Mouse (Mus musculus): ENCODE data around the gene Endog.
"Not testable (repeated sequence)": the region's sequence is repeated elsewhere in the genome, so short reads cannot be mapped to it uniquely, and the experiment has no call there.

Gene Endog

GRCm38 (mm10) chr2:30166677-30167076, 4.6 kb upstream of the Endog start:
- DNase-seq (ENCODE audit: low spot score in 2 of 2) = no peak

GRCm38 (mm10) chr2:30171997-30172382, 697 bp downstream of the Endog start:
- DNase-seq (ENCODE audit: low spot score in 2 of 2) = no peak

DNA sequence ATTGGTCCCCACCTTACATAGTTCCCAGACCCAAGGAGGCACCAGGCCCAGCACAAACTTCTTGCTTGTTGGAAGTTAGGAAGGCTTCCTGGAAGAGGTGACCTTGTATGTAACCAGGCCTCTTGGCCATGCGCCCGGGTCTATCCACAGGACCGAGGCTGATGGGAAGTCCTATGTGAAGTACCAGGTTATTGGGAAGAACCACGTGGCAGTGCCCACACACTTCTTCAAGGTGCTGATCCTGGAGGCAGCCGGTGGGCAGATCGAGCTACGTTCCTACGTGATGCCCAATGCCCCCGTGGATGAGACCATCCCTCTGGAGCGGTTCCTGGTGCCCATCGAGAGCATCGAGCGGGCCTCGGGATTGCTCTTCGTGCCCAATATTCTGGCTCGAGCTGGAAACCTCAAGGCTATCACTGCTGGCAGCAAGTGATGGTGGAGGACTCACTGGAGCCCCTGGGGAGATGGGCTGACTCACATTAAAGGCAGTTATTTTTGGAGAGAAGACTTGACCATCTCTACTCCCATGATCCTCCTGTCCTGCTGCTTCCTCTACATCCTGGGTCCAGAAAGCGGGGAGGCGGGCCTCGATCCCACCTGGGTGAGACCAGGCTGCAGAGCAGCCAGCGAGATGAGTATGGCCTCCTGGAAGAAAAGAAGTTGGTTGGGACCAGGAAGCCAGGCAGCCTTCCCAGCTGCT, 2.4 kb downstream of the Endog start:
- DNase-seq (ENCODE audit: low spot score in 2 of 2) = no peak

DNA sequence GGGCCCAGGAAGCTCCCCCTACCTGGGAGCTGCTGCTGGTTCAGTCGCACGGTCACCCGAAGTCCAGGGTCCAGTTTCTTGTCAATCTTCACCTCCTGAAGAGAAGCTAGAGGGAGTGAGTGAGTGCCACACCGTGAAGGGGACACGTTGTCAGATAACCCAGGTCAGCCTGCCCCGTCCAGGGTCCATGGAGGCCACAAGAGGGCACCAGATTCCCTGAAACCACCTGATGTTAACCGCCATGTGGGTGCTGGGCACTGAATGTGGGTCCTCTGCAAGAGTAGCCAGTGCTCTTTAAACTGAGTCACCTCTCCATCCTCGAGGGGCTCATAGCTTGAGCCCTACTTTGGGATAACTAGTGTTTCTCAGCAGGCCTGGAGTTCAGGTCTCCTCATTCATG, 4.6 kb downstream of the Endog start:
- DNase-seq (ENCODE audit: low spot score in 2 of 2) = no peak

GRCm38 (mm10) chr2:30176561-30176960, 5.3 kb downstream of the Endog start:
- no peak for DNase-seq (ENCODE audit: low spot score in 2 of 2)

- DNase-seq (ENCODE audit: low spot score in 2 of 2) = peak; percentile 88
These were observed 6.7 kb downstream of the Endog start, which contains the start of gene Spout1 for GRCm38 (mm10) chr2:30177700-30178675. TSS of gene Spout1 (minus strand) at chr2:30178459.

DNA sequence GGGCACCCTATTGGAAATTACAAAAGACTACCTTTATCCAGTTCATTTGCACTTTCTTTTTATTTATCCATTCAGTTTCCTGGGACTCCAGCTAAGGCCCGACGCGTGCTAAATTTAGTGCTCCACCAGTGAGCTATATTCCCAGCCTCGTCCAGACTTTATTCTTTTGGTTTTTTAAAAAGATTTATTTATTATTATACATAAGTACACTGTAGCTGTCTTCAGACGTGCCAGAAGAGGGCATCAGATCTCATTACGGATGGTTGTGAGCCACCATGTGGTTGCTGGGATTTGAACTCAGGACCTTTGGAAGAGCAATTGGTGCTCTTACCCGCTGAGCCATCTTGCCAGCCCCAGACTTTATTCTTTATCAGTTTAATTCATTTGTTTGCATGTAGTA, 7.4 kb downstream of the Endog start:
- DNase-seq (ENCODE audit: low spot score in 2 of 2) = not testable (repeated sequence)

DNA sequence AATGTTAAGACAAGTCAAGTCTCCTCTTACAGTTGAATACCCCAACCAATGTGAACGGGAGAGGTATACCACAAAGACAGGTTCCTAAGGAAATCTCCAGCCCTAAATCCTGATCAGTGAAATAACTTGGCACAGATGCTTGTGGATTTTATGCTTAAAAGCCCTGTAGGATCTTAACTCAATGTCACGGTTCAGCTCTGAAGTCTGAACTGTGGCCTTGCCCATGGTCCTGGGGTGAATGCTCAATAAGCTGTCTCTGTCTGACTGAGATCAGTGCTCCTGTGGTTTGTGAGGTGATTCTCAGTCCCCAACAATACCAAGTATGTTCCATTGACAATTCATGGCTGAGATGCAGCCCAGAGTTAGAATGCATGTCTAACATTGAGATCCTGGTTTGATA, 11.1 kb downstream of the Endog start:
- DNase-seq (ENCODE audit: low spot score in 2 of 2) = no peak

DNA sequence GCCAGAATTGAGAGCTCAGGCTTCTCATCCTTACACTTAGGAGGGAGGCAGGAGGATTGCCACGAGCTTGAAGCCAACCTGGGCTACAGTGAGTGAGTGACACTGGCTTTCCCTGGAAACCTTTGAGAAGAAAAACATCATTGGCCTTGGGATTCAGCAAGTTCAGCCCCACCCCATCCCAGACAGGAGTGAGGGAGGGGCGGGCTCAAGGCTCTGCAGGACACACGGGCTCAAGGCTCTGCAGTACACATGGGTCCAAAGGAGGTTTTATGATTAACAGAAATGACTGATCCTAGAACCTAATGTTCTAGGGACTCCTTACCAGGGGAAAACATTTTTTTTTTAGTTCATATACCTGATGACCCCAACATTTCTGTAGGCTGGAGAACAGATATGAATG, 12.4 kb downstream of the Endog start:
- no peak for DNase-seq (ENCODE audit: low spot score in 2 of 2)

DNA sequence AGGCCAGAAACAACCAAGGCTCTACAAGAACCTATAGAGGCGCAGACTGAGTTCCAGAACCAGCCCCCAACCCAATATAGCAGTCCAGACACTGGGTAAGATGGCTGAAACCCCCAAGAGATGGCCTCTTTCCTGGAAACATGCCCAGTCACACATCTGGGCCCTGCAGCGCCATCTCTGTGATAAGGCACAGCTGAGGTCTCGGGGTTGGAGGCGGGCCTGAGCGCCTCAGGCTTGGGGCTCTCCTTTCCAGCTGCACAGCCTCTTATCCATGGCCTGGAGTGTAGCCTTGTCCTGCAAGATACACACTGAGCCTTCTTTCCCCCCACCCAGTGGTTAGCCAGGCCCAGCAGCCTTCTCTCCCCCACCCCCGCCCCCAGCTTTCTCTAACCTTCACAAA, 14.0 kb downstream of the Endog start:
- no peak for DNase-seq (ENCODE audit: low spot score in 2 of 2)

- no peak for DNase-seq (ENCODE audit: low spot score in 2 of 2)
These were observed 14.4 kb downstream of the Endog start for GRCm38 (mm10) chr2:30185681-30186080.

GRCm38 (mm10) chr2:30191790-30192580, 20.7 kb downstream of the Endog start:
- DNase-seq (ENCODE audit: low spot score in 2 of 2) = no peak

DNA sequence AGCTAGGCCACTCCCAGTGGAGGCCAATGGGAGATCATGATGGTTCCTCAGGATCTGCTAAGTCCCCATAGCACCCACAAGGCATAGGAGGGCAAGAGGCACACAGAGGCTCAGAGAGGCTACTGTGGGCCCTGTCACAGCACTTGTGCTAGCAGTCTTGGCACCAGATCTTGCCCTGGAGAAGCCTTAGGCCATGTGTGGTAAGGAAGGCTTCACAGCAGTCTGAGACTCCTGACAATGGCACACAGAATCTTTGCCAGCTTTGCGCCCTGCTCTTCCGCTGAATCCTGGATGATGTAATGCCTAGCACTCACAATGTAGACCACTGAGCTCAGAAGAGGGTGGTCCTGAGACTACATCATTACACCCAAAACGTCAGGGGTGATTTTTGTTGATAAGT, 23.4 kb downstream of the Endog start:
- no peak for DNase-seq (ENCODE audit: low spot score in 2 of 2)

DNA sequence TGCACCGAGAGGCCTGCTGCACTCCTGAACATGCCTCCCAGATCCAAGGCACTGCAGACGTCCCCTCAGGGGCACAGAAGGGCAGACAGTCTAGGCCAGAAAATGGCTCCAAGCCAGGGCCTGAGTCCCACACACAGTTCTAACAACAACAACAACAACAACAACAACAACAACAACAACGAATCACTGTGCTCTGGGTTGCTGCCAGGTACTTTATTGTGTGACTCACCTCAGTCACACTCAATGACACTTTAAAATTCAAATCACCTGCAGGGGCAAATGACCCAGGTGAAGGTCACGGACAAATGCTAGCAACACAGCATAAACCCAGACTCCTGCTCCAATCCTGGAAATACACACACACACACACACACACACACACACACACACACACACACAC, 26.7 kb downstream of the Endog start:
- DNase-seq (ENCODE audit: low spot score in 2 of 2) = no peak

DNA sequence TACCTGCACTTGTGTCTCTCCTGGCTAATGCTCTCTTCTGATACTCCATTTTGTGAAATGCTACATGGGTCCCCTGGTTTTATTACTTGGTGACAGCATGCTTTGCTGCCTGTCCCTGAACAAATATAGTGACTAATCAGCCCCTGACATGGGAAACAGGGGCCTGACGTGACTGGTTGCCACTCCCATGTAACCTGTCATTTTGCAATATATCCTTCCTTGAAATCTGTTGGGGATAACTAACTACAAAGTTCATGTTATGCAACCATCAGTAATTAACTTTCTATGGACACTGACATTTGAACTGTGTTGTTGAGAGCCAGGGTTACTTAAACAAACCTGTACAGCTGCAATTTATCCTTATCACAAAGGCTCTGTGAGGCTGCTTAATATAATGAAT, 28.7 kb downstream of the Endog start:
- DNase-seq (ENCODE audit: low spot score in 2 of 2) = no peak

GRCm38 (mm10) chr2:30200388-30200925, 29.2 kb downstream of the Endog start:
- DNase-seq (ENCODE audit: low spot score in 2 of 2) = no peak

DNA sequence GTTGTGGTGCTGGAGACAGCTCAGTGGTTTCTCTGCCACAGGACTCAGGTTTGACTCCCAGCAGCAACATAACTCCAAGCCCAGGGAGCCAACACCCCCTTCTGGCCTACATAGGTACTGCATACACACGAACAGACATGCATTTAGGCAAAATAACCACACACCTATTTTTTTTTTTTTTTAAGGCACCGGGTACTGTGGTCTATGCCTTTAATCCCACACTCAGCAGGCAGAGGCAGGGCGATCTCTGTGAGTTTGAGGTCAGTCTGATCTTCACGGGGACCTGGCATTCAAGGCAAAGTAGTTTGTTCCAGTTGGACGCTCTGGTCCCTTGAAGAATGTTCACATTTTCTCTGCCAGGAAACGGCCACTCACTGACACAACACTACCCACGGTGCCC, 32.1 kb downstream of the Endog start:
- peak; percentile 14 to 40 for DNase-seq (ENCODE audit: low spot score in 2 of 2)

- DNase-seq (ENCODE audit: low spot score in 2 of 2) = no peak
These were observed 33.9 kb downstream of the Endog start for GRCm38 (mm10) chr2:30205255-30205628.

DNA sequence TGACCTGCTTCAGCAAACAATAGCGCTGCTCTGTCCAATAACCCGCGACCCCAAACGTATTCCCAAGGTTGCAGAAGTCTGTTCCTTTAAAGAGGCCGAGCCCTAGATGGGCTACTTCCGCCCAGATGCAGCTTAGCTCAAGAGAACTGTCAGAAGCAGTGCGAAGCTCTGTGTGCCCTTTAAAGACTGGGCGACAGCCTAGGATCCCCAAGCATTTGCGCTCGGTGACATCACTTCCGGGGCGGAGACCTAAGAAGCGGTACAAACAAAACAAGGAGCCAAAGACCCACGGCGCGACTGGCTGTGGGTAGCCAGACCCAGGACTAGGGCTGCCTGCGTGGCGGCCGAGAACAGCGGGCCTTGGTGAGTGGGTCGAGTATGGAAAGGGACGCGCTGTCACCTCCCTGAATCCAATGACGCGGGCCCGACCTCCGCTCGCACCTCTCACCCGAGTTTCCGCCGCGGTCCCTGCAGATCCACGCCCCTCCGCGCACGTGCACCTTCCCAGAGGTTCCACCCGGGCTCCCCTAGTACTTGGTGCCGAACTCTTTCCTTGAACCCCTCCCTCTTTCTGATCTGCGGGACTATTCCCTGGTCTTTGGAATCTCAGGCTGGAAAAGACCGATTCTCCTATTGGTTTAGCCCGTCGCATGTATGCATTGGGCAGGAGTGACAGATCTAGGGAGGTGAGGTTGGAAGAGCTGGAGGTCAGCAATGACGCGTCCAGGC, 34.5 kb downstream of the Endog start, which contains the start of gene Kyat1:
Gene Kyat1, minus strand, starts transcription at position 219 of the 729 bp plus-strand sequence.
- peak; percentile 86 to 89 for DNase-seq (ENCODE audit: low spot score in 2 of 2)

DNA sequence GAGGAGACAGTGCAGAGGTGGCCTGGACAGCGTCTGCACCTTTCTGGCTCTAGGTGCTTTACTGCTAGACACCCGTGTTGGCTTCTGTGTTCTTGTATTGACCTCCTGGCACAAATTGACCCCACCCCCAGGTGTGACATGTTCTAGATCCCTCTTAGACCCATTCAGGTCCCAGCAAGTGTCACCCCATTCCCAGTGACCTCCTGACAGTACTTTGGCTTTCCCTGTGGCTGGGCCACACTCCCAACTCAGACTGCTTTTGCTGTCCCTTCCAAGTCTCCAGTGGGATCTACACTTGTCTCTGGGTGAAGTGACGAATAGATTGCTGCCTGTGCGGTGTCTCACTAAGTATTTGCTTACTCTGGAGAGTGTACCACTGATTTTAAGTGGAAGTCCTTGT, 36.1 kb downstream of the Endog start:
- DNase-seq (ENCODE audit: low spot score in 2 of 2) = no peak

DNA sequence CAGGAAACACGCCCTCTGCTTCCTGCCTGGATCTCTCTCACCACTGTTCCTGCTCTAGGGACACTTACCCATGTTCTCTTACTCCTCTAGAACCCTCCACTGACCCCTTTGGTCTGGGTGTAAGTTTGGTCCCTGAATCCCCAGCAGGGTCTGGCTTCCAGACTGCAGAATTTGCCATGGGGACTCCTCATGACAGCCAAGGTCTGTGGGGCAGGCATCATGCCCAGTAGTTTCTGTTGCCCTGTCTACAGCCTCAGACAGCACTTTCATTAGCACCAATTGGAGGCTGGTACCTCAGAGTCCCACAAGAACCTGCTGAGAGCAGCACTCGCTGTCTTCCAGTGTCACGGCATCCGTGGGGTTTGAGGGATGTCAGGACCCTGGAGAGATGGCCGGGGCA, 36.6 kb downstream of the Endog start:
- no peak for DNase-seq (ENCODE audit: low spot score in 2 of 2)

Data from thymus, postnatal 10 days (tissue).